Mouse (Mus musculus) ES-E14 (cell line): ENCODE results near the gene Etfa. TPM values are rescaled to one million over a fixed set of nuclear protein-coding genes. Genes with fewer than 3 reads are reported as not detected.

Experiments used
- DNase-seq: peaks from one replicate; pipeline ENCODE4 v3.0.0-alpha.2; 2013; ENCODE audit warnings: low read depth, low spot score
- H3K27ac ChIP-seq: 2 replicates; pipeline ENCODE4 v1.5.1; 2012; ENCODE audit warnings: low read depth, mild to moderate bottlenecking, low read length, moderate library complexity, mixed read lengths; ENCODE audit not compliant: poor library complexity, insufficient read depth, severe bottlenecking
- H3K36me3 ChIP-seq: 2 replicates; pipeline ENCODE4 v1.6.1; 2012; ENCODE audit warnings: mild to moderate bottlenecking, low read length, moderate library complexity, mixed read lengths; ENCODE audit not compliant: control insufficient read depth, poor library complexity, insufficient read depth, severe bottlenecking
- H3K4me1 ChIP-seq, 2 experiments: fragments of 150-350 bp in 1 of 2; sonication (generic) in 1 of 2; 2 replicates each; pipeline ENCODE4 v1.6.1; 2012; ENCODE audit warnings: low read length in 2 of 2, mild to moderate bottlenecking in 1 of 2, mixed read lengths in 1 of 2; ENCODE audit not compliant: control insufficient read depth in 2 of 2, insufficient read depth in 2 of 2, poor library complexity in 1 of 2
- H3K4me3 ChIP-seq, 2 experiments: fragments of 150-350 bp in 1 of 2; sonication (generic) in 1 of 2; 2 replicates each; pipeline ENCODE4 v1.5.1; 2012; ENCODE audit warnings: low read length in 2 of 2, low read depth in 1 of 2, mild to moderate bottlenecking in 1 of 2, mixed read lengths in 1 of 2; ENCODE audit not compliant: insufficient read depth in 1 of 2, poor library complexity in 1 of 2, severe bottlenecking in 1 of 2
- H3K9ac ChIP-seq: 2 replicates; pipeline ENCODE4 v1.6.1; 2012; ENCODE audit warnings: low read depth, mild to moderate bottlenecking, low read length, mixed read lengths; ENCODE audit not compliant: poor library complexity, insufficient read depth, severe bottlenecking
- H3K9me3 ChIP-seq: fragments of 150-350 bp; sonication (generic); 2 replicates; pipeline ENCODE4 v1.6.1; 2012; ENCODE audit warnings: low read depth, mild to moderate bottlenecking, low read length; ENCODE audit not compliant: control insufficient read depth, insufficient read depth
- CHD2 ChIP-seq: IDR thresholded peaks from 2 replicates; pipeline ENCODE4 v1.6.1; 2014; ENCODE audit warnings: mild to moderate bottlenecking, low read depth, low read length, inconsistent platforms
- HCFC1 ChIP-seq: IDR thresholded peaks from 2 replicates; pipeline ENCODE4 v1.6.1; 2012; ENCODE audit warnings: low read length, inconsistent platforms, borderline replicate concordance; ENCODE audit not compliant: insufficient read depth
- MAFK ChIP-seq: IDR thresholded peaks from 2 replicates; pipeline ENCODE4 v1.6.1; 2014; ENCODE audit warnings: mild to moderate bottlenecking, low read depth, low read length, inconsistent platforms; ENCODE audit not compliant: insufficient read depth
- ZC3H11A ChIP-seq: IDR thresholded peaks from 2 replicates; pipeline ENCODE4 v1.6.1; 2012; ENCODE audit warnings: low read depth, mild to moderate bottlenecking, inconsistent platforms, low read length, borderline replicate concordance
- ZNF384 ChIP-seq: IDR thresholded peaks from 2 replicates; pipeline ENCODE4 v1.6.1; 2012; ENCODE audit warnings: low read depth, low read length, inconsistent platforms
- in situ Hi-C, 2 experiments: fragments of 600-800 bp; cut with MboI; formaldehyde crosslinking; loops; one replicate each; pipeline ENCODE4 v1.15.1; 2025; ENCODE audit warnings: low sequenced_read_pairs in 2 of 2, inconsistent platforms in 1 of 2; ENCODE audit not compliant: unreplicated experiment in 2 of 2
- total RNA-seq: library from RNA; depleted of rRNA; stranded (reverse); fragments of 300-350 nt; gene quantifications from 2 replicates; pipeline ENCODE4 v1.2.3, GENCODE M21; 2012

Gene Etfa
- total RNA-seq, 1 experiment: 34.0 TPM

DNA sequence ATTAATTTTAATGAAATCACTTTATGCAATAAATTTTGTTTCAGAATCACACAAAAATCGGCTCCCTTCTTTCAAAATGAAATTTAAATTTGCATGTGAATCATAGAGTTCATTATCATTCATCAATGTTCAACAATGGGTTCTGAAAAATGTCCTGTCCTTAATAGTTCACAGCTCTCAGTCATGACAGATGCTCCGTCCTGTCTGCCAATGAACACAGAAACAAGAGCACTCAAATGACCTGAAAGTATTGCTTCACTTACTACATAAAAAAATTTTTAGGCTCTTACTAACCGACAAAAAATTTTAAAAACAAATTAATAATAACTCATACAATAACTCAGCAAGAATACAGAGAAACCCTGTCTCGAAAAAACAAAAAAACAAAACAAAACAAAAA lies 3.3 kb downstream of the Etfa start:
- H3K9ac ChIP-seq: no peak overlapping the region
- no peaks in the 10 kb centered on the region for H3K36me3 ChIP-seq
- no peak overlapping the region for H3K27ac ChIP-seq
- no peaks in the 10 kb centered on the region for H3K4me1 ChIP-seq
- TF ChIP-seq CHD2: no peak
- no peak for TF ChIP-seq ZNF384
- TF ChIP-seq MAFK: no peak
- no peak for TF ChIP-seq HCFC1
- no peak for TF ChIP-seq ZC3H11A
- DNase-seq: no peak
- no peak overlapping the region for H3K4me3 ChIP-seq
- H3K9me3 ChIP-seq: no peaks in the 10 kb centered on the region
- in situ Hi-C loops: no loop called here

DNA sequence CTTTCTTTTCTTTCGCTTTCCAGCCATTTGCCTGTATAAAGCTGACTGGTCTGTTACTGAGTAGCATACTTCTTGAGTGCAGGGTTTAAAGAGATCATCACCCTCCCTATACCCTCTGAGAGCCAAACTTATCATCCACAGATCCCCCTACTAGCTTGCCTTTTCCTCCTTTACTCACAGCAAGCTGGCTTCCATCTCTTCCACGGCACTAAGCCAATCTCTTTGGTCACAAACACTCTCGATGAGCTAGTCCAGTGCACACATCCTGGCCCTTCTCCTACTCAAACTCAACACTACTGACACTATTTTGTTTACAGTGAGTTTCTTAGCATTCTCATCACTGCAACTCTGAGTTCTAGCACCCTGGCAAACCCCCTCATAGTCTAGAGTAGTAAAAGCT lies 4.1 kb downstream of the Etfa start:
- Histone ChIP-seq H3K36me3 (no peaks in the 10 kb centered on the region), H3K4me3 (no peak overlapping the region), H3K9ac (no peak overlapping the region), H3K27ac (no peak overlapping the region), H3K4me1 (no peaks in the 10 kb centered on the region), H3K9me3 (no peaks in the 10 kb centered on the region)
- TF ChIP-seq CHD2 (no peak), ZNF384 (no peak), MAFK (no peak), HCFC1 (no peak), ZC3H11A (no peak)
- in situ Hi-C loops: no loop called here
- no peak for DNase-seq

DNA sequence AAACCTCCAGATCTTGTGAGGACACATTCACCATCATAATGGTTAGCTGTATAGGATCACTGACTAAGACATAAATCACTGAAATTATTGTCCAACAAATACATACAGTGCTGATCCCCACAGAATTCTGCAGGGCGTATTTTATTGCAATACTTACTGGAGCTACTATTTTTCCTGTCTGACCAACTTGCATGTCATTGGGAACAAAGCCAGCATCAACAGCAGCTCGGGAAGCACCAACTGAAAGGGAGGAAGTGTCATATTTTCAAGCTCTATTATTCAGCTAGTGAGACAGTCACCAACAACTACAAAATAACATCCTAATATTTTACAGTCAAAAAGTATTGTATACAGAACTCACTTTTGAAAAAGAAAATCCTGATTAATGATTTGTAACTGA lies 29.9 kb downstream of the Etfa start:
- Histone ChIP-seq H3K9me3 (no peaks in the 10 kb centered on the region), H3K4me1 (no peaks in the 10 kb centered on the region), H3K36me3 (no peaks in the 10 kb centered on the region; the same call in 1 of the 2 replicates), H3K4me3 (no peak overlapping the region), H3K9ac (no peak overlapping the region), H3K27ac (no peak overlapping the region)
- TF ChIP-seq CHD2 (no peak), HCFC1 (no peak), ZNF384 (no peak), ZC3H11A (no peak), MAFK (no peak)
- DNase-seq: no peak
- in situ Hi-C loops: no loop called here

DNA sequence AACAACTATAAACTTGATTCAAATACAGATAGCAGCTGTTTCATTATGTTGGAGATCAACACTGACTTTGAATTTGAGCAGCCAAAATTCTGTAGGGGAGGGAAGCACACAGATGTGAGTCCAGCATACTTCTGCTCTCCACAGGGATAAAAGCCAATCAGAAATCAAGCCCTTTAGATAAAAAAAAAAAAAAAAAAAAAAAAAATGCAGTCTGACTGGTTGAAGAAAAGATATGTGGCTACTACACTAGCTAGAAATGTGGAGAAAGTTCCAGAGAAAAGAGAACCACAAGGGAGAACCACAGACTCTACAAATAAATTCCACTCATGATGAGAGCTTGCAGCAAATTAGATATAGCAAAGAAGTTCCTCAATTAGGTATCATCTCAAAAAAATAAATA lies 33.3 kb downstream of the Etfa start:
- no peak overlapping the region for H3K9ac ChIP-seq
- in situ Hi-C loops: no loop called here
- no peaks in the 10 kb centered on the region for H3K4me1 ChIP-seq
- TF ChIP-seq ZC3H11A: no peak
- no peak for TF ChIP-seq HCFC1
- TF ChIP-seq CHD2: no peak
- TF ChIP-seq MAFK: no peak
- TF ChIP-seq ZNF384: no peak
- no peak overlapping the region for H3K27ac ChIP-seq
- no peak overlapping the region for H3K4me3 ChIP-seq
- no peaks in the 10 kb centered on the region for H3K36me3 ChIP-seq
- no peaks in the 10 kb centered on the region for H3K9me3 ChIP-seq
- DNase-seq: no peak

DNA sequence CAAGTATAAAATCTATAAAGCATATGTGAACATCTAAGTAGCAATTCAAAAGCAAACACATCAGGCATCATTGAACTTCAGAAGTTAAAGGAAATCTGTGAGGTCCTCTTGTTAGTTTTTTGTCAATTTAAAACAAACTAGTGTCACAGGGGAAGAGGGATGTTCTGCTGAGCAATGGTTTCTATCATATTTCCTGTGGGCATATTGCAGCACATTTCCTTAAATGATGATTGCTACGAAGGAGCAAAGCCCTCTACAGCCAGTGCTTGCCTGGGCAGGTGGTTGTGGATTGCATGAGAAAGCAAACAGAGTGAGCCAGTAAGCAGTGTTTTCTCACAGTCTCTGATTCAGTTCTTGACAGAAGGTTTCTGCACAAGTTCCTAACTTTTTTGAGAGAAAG lies 36.0 kb downstream of the Etfa start:
- no peak overlapping the region for H3K27ac ChIP-seq
- no peaks in the 10 kb centered on the region for H3K36me3 ChIP-seq
- no peak for TF ChIP-seq ZC3H11A
- in situ Hi-C loops: no loop called here
- H3K4me3 ChIP-seq: no peak overlapping the region
- DNase-seq: no peak
- no peak overlapping the region for H3K9ac ChIP-seq
- H3K4me1 ChIP-seq: no peaks in the 10 kb centered on the region
- H3K9me3 ChIP-seq: no peaks in the 10 kb centered on the region
